Mouse (Mus musculus) cortical plate, adult 2 months (tissue): ENCODE measurements around the gene Ddi2. TPM values are rescaled to one million over a fixed set of nuclear protein-coding genes. Genes with fewer than 3 reads are reported as not detected.

Experiments used
- H3K27ac ChIP-seq: fragments of 200-500 bp; 2 replicates; pipeline ENCODE4 v1.5.1; 2012; ENCODE audit warnings: low read length, control low read depth, inconsistent platforms; ENCODE audit not compliant: insufficient read depth
- H3K4me1 ChIP-seq: fragments of 200-500 bp; 2 replicates; pipeline ENCODE4 v1.6.1; 2011; ENCODE audit warnings: low read length; ENCODE audit not compliant: control insufficient read depth, insufficient read depth
- H3K4me3 ChIP-seq: fragments of 200-500 bp; 2 replicates; pipeline ENCODE4 v1.5.1; 2011; ENCODE audit warnings: mild to moderate bottlenecking, low read length, control low read depth; ENCODE audit not compliant: insufficient read depth
- CTCF ChIP-seq: fragments of 200-500 bp; IDR thresholded peaks from 2 replicates; pipeline ENCODE4 v1.5.1; 2011; ENCODE audit warnings: mild to moderate bottlenecking, control low read depth, low read length; ENCODE audit not compliant: insufficient read depth; ENCODE audit errors: extremely low read depth
- POLR2A ChIP-seq: fragments of 200-500 bp; IDR thresholded peaks from 2 replicates; pipeline ENCODE4 v1.6.1; 2011; ENCODE audit warnings: mild to moderate bottlenecking, low read length, control low read depth; ENCODE audit not compliant: insufficient read depth; ENCODE audit errors: extremely low read depth
- polyA plus RNA-seq: library from polyadenylated mRNA; depleted of rRNA; stranded (reverse); fragments of >200 nt; gene quantifications from 2 replicates; pipeline ENCODE4 v1.2.3, GENCODE M21; 2012

Gene Ddi2
- polyA plus RNA-seq, 1 experiment, result 20.7 TPM

GRCm38 (mm10) chr4:141664799-141665198, 58.4 kb downstream of the Ddi2 start, which contains the start of gene Plekhm2:
Gene Plekhm2, minus strand, starts transcription at chr4:141664899.
- Histone ChIP-seq H3K27ac (peak within 1 kb of the TSS; percentile 11; the same call in 1 of the 2 replicates), H3K4me1 (peaks cover 4% of the 10 kb centered on the region; the same call in 1 of the 2 replicates), H3K4me3 (peak within 1 kb of the TSS; percentile 50)
- no peak for TF ChIP-seq CTCF
- no peak for TF ChIP-seq POLR2A

GRCm38 (mm10) chr4:141664011-141664745, 59.0 kb downstream of the Ddi2 start:
- peaks cover 4% of the 10 kb centered on the region; the same call in 1 of the 2 replicates for H3K4me1 ChIP-seq
- TF ChIP-seq CTCF (no peak), POLR2A (peak; percentile 44; the same call in 1 of the 2 replicates)
- peak overlapping the region; percentile 50 for H3K4me3 ChIP-seq
- H3K27ac ChIP-seq, result peak overlapping the region; percentile 11; the same call in 1 of the 2 replicates

- peak overlapping the region; percentile 50 for H3K4me3 ChIP-seq
- TF ChIP-seq CTCF (no peak), POLR2A (no peak)
- peak overlapping the region; percentile 51 for H3K27ac ChIP-seq
- H3K4me1 ChIP-seq, result peaks cover 7% of the 10 kb centered on the region; the same call in 1 of the 2 replicates
Observed at GRCm38 (mm10) chr4:141663122-141663931, 59.9 kb downstream of the Ddi2 start.

GRCm38 (mm10) chr4:141660884-141661283, 62.3 kb downstream of the Ddi2 start:
- no peak overlapping the region for H3K27ac ChIP-seq
- TF ChIP-seq CTCF (no peak), POLR2A (no peak)
- peaks cover 7% of the 10 kb centered on the region for H3K4me1 ChIP-seq
- no peak overlapping the region for H3K4me3 ChIP-seq

- no peak overlapping the region for H3K27ac ChIP-seq
- H3K4me3 ChIP-seq, result no peak overlapping the region
- TF ChIP-seq POLR2A, result no peak
- TF ChIP-seq CTCF, result 0 out of 2 replicates have a peak, but pooled peaks have one; percentile 18
- peaks cover 7% of the 10 kb centered on the region for H3K4me1 ChIP-seq
Observed at GRCm38 (mm10) chr4:141659739-141660138, 63.5 kb downstream of the Ddi2 start.

- H3K4me3 ChIP-seq, result no peak overlapping the region
- TF ChIP-seq POLR2A, result no peak
- no peak for TF ChIP-seq CTCF
- no peak overlapping the region for H3K27ac ChIP-seq
- H3K4me1 ChIP-seq, result peaks cover 7% of the 10 kb centered on the region
Observed at GRCm38 (mm10) chr4:141658846-141659484, 64.3 kb downstream of the Ddi2 start.

- no peak for TF ChIP-seq POLR2A
- no peak for TF ChIP-seq CTCF
- no peak overlapping the region for H3K27ac ChIP-seq
- H3K4me1 ChIP-seq, result peaks cover 6% of the 10 kb centered on the region
- H3K4me3 ChIP-seq, result no peak overlapping the region
Observed at GRCm38 (mm10) chr4:141656932-141657331, 66.3 kb downstream of the Ddi2 start.

GRCm38 (mm10) chr4:141655908-141656608, 67.2 kb downstream of the Ddi2 start:
- no peak overlapping the region for H3K27ac ChIP-seq
- peaks cover 6% of the 10 kb centered on the region for H3K4me1 ChIP-seq
- no peak overlapping the region for H3K4me3 ChIP-seq
- TF ChIP-seq POLR2A (no peak), CTCF (no peak)

- TF ChIP-seq POLR2A (no peak), CTCF (no peak)
- H3K27ac ChIP-seq, result no peak overlapping the region
- peaks cover 5% of the 10 kb centered on the region for H3K4me1 ChIP-seq
- no peak overlapping the region for H3K4me3 ChIP-seq
Observed at GRCm38 (mm10) chr4:141654509-141654908, 68.7 kb downstream of the Ddi2 start.
